Mouse (Mus musculus) heart, postnatal 10 days (tissue): ENCODE data around the gene 4930539E08Rik. TPM values are rescaled to one million over a fixed set of nuclear protein-coding genes. Genes with fewer than 3 reads are reported as not detected.

Experiments used
- DNase-seq, 2 experiments: peaks; one replicate each; pipeline ENCODE4 v3.0.0; 2021
- intact Hi-C: fragments of 180-260 bp; cut with DNase I; formaldehyde crosslinking; loops from one replicate; pipeline ENCODE4 v1.15.1; 2025
- total RNA-seq, 2 experiments: library from RNA; stranded (reverse); gene quantifications; 2 replicates each; pipeline ENCODE4 v1.2.3; 2021

Gene 4930539E08Rik
- total RNA-seq, 2 experiments from 2014 or later = 0.05 TPM; not detected in 1

DNA sequence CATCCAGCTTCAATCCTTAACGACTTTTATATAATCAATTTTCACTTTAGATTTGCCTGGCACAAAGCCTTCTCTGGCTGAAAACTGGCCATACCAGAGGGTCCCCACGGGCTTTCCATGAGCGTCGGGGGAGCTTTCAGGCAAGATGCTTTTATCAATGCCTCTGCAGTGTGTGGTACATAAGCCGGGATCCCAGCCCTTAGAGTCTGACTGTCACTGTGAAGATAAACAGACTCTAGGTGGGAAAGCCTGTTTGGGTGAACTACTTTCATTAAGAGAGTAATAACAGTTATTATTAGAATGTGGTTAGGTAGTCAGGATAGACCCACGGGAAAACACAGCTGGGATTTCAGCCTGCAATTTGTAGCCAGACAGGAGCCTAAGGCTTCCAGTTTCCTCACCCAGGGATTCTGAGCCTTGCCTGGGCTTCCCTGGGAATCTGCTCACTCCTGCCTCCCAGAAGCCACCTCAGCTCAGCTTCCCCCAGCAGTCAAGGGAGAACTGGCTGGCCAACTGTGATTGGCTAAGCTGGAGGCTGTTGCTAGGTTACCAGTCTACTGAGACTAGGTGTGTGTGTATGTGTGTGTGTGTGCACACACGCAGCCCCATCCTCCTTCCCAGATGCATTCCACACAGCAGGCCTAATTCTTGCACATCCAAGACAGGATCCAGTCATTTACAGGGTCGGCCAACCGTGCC lies 45.6 kb downstream of the 4930539E08Rik start:
- intact Hi-C loops = no loop called here
- no peak for DNase-seq

GRCm38 (mm10) chr17:28867381-28867780 lies 47.7 kb downstream of the 4930539E08Rik start:
- no peak for DNase-seq
- intact Hi-C loops = no loop called here

DNA sequence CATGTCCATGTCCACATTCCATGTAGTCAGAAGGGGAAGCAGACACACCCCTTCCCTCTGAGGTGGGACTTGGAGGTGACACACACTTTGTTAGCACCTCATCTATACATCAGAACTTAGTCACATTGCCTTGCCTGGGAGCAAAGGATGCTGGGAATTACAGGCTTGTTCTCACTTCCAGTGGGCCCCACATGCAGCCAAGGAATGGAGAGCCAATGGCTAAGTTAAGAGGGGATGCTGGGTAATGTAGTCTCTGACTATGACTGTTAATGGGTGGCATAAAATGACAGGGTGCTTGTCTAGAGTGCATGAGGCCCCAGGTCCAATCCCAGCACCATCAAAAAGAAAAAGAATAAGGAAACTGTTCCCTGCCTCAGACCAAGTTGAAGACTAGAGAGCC lies 48.2 kb downstream of the 4930539E08Rik start:
- intact Hi-C loops = no loop called here
- DNase-seq = no peak

DNA sequence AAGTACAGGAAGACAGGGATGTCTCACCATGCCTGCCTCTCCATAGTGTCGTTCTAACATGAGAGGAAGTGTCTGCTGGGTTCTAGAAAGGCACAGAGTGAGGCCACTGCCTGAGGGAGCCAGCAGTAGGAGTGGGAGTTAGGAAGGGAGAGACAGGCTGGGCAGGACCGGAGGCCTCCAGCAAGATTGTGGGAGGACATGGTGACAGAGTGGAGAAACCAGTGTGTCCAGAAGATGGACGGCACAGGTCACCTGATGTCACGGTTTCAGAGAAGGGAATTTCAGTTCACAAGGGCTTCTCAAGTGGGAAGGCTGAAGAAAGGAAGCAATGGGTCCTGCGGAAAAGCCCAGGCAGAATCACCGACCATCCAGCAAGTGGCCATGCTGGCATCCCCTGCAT lies 50.7 kb downstream of the 4930539E08Rik start:
- no peak for DNase-seq

GRCm38 (mm10) chr17:28863926-28864325 lies 51.2 kb downstream of the 4930539E08Rik start:
- intact Hi-C loops = no loop called here
- DNase-seq = no peak

More for the DNA sequence above, 50.7 kb downstream of the 4930539E08Rik start:
- intact Hi-C loops = no loop called here

- DNase-seq = no peak
- intact Hi-C loops = no loop called here
These were observed 56.9 kb downstream of the 4930539E08Rik start, which contains the start of gene Pnpla1 for GRCm38 (mm10) chr17:28858205-28858604. Gene Pnpla1, plus strand, starts transcription at chr17:28858411.

DNA sequence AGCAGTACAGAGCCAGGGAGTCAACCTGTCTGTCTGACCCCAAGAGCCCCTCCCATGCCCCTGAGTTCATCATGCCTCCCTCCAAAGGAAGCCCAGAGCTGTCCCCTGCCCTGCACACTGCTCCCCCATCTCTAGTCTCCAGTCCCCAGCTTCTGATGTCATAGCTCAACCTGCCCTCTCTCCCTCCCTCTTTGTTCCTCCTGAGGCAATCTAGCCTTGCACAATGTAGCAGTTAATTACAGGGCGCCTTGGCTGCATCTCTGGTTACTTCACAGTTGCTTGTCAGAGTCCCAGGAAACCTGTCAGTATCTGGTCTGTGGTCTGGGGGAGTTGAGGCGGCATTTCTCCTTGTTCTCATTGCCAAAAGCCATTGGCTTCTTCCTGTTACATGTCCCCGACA lies 59.1 kb downstream of the 4930539E08Rik start:
- DNase-seq = no peak
- intact Hi-C loops = no loop called here

- intact Hi-C loops = no loop called here
- DNase-seq = no peak
These were observed 59.8 kb downstream of the 4930539E08Rik start for GRCm38 (mm10) chr17:28855166-28855885.

DNA sequence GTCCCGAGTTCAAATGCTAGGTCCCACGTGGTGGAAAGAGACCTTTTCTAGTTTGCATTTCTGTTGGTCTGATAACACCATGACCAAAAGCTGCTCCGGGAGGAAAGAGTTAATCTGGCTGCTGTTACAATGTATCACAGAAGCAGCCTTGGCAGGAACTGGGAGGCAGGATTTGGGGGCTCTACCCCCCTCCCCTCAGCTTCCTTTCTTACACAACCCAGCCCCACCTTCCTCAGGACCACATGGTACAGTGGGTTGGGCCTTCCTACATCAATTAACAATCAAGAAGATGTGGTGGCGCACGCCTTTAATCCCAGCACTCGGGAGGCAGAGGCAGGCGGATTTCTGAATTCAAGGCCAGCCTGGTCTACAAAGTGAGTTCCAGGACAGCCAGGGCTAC lies 60.7 kb downstream of the 4930539E08Rik start:
- intact Hi-C loops = no loop called here
- no peak for DNase-seq

- DNase-seq = no peak
- intact Hi-C loops = no loop called here
These were observed 64.6 kb downstream of the 4930539E08Rik start for GRCm38 (mm10) chr17:28850511-28850910.

GRCm38 (mm10) chr17:28846974-28847617 lies 68.0 kb downstream of the 4930539E08Rik start:
- intact Hi-C loops = no loop called here
- DNase-seq = no peak

Other genes starting within 250 kb of the 4930539E08Rik start
- 1 to 10 TPM in 1 of 2 experiments, under 1 TPM in 1; 0.65 to 1.2 TPM for gene Slc26a8, start 225.1 kb downstream of the 4930539E08Rik start, total RNA-seq
- 10 to 100 TPM; 47.3 to 51.1 TPM for gene Mapk14, start 224.0 kb downstream of the 4930539E08Rik start, total RNA-seq
- under 1 TPM; 0.45 to 0.77 TPM for gene AC170998.1, start 189.2 kb downstream of the 4930539E08Rik start, total RNA-seq
- 1 to 10 TPM in 1 of 2 experiments, under 1 TPM in 1; 0.45 to 1.1 TPM for gene Mapk13, start 146.0 kb downstream of the 4930539E08Rik start, total RNA-seq
- gene Brpf3, start 114.2 kb downstream of the 4930539E08Rik start, total RNA-seq = 10 to 100 TPM; 15.2 to 22.3 TPM
- gene Pnpla1, start 56.9 kb downstream of the 4930539E08Rik start, total RNA-seq = not detected
- not detected for gene Pxt1, start 28.5 kb upstream of the 4930539E08Rik start, total RNA-seq
- gene Kctd20, start 36.6 kb upstream of the 4930539E08Rik start, total RNA-seq = 10 to 100 TPM; 63.8 to 76.9 TPM
- 10 to 100 TPM; 53.0 to 57.2 TPM for gene Stk38, start 92.7 kb upstream of the 4930539E08Rik start, total RNA-seq
- gene Srsf3, start 117.3 kb upstream of the 4930539E08Rik start, total RNA-seq = 100 to 1,000 TPM; 152 to 159 TPM
- 100 to 1,000 TPM in 1 of 2 experiments, 10 to 100 TPM in 1; 46.2 to 180 TPM for gene Cdkn1a, start 175.7 kb upstream of the 4930539E08Rik start, total RNA-seq
- gene Rab44, start 198.8 kb upstream of the 4930539E08Rik start, total RNA-seq = under 1 TPM; 0.34 to 0.87 TPM